Mouse (Mus musculus) layer of hippocampus, postnatal 10 days (tissue): ENCODE results near the gene Hoxd3. TPM values are rescaled to one million over a fixed set of nuclear protein-coding genes. Genes with fewer than 3 reads are reported as not detected.

Experiments
- DNase-seq, 2 experiments: peaks; one replicate each; pipeline ENCODE4 v3.0.0; 2021; ENCODE audit warnings: low spot score in 2 of 2
- total RNA-seq, 2 experiments: library from RNA; stranded (reverse); gene quantifications; 2 replicates each; pipeline ENCODE4 v1.2.3; 2021

The Hoxd3 gene
- total RNA-seq, 2 experiments from 2014 or later = not detected

- no peak for DNase-seq
Observed at GRCm38 (mm10) chr2:74740311-74741091, 28.8 kb downstream of the Hoxd3 start.

GRCm38 (mm10) chr2:74741252-74741978 lies 29.7 kb downstream of the Hoxd3 start:
- no peak for DNase-seq

- DNase-seq = no peak
Observed at GRCm38 (mm10) chr2:74741979-74742277, 30.2 kb downstream of the Hoxd3 start.

- no peak for DNase-seq
Observed at GRCm38 (mm10) chr2:74745540-74746297, 34.0 kb downstream of the Hoxd3 start.

- no peak for DNase-seq
Observed at GRCm38 (mm10) chr2:74746298-74746921, 34.7 kb downstream of the Hoxd3 start.

GRCm38 (mm10) chr2:74747006-74747405 lies 35.3 kb downstream of the Hoxd3 start:
- no peak for DNase-seq

- no peak for DNase-seq
Observed at GRCm38 (mm10) chr2:74747661-74748141, 36.0 kb downstream of the Hoxd3 start.

GRCm38 (mm10) chr2:74748436-74748995 lies 36.8 kb downstream of the Hoxd3 start:
- no peak for DNase-seq

- no peak for DNase-seq
Observed at GRCm38 (mm10) chr2:74749337-74750121, 37.8 kb downstream of the Hoxd3 start.

- DNase-seq = no peak
Observed at GRCm38 (mm10) chr2:74750731-74751250, 39.1 kb downstream of the Hoxd3 start.

- DNase-seq = no peak
Observed at GRCm38 (mm10) chr2:74751861-74752260, 40.1 kb downstream of the Hoxd3 start.

GRCm38 (mm10) chr2:74752431-74753174 lies 40.9 kb downstream of the Hoxd3 start:
- DNase-seq = no peak

GRCm38 (mm10) chr2:74753175-74753523 lies 41.4 kb downstream of the Hoxd3 start:
- no peak for DNase-seq

GRCm38 (mm10) chr2:74753711-74754110 lies 42.0 kb downstream of the Hoxd3 start:
- no peak for DNase-seq

GRCm38 (mm10) chr2:74760146-74760545 lies 48.4 kb downstream of the Hoxd3 start:
- DNase-seq = no peak

GRCm38 (mm10) chr2:74761941-74762340 lies 50.2 kb downstream of the Hoxd3 start:
- no peak for DNase-seq

- DNase-seq = no peak
Observed at GRCm38 (mm10) chr2:74762522-74763244, 51.0 kb downstream of the Hoxd3 start, which contains the start of gene Hoxd1. Gene Hoxd1 (plus strand): TSS chr2:74762980.

GRCm38 (mm10) chr2:74763245-74763735 lies 51.6 kb downstream of the Hoxd3 start:
- no peak for DNase-seq
